Mouse (Mus musculus) hindlimb bud, embryonic 11.5 days (tissue): ENCODE results near the gene Pdzd2.

Experiments used
- DNase-seq: peaks from one replicate; pipeline ENCODE4 v3.0.0-alpha.2; 2012; ENCODE audit warnings: low read depth, low spot score; ENCODE audit errors: extremely low spot score

Gene Pdzd2

GRCm38 (mm10) chr15:12438081-12438480 lies 301.6 kb downstream of the Pdzd2 start:
- DNase-seq = no peak

- DNase-seq = no peak
Observed at GRCm38 (mm10) chr15:12435910-12436309, 303.8 kb downstream of the Pdzd2 start.

- no peak for DNase-seq
Observed at GRCm38 (mm10) chr15:12433893-12434599, 305.7 kb downstream of the Pdzd2 start.

- no peak for DNase-seq
Observed at GRCm38 (mm10) chr15:12432879-12433278, 306.8 kb downstream of the Pdzd2 start.

- no peak for DNase-seq
Observed at GRCm38 (mm10) chr15:12432320-12432719, 307.4 kb downstream of the Pdzd2 start.

GRCm38 (mm10) chr15:12431684-12432083 lies 308.0 kb downstream of the Pdzd2 start:
- no peak for DNase-seq

- DNase-seq = no peak
Observed at GRCm38 (mm10) chr15:12431188-12431587, 308.5 kb downstream of the Pdzd2 start.

- DNase-seq = no peak
Observed at GRCm38 (mm10) chr15:12430670-12431069, 309.1 kb downstream of the Pdzd2 start.

GRCm38 (mm10) chr15:12429572-12430431 lies 309.9 kb downstream of the Pdzd2 start:
- no peak for DNase-seq

- DNase-seq = no peak
Observed at GRCm38 (mm10) chr15:12427818-12428217, 311.9 kb downstream of the Pdzd2 start.

- DNase-seq = no peak
Observed at GRCm38 (mm10) chr15:12426342-12426741, 313.4 kb downstream of the Pdzd2 start.

- DNase-seq = no peak
Observed at GRCm38 (mm10) chr15:12425049-12425627, 314.6 kb downstream of the Pdzd2 start.

- no peak for DNase-seq
Observed at GRCm38 (mm10) chr15:12424187-12424586, 315.5 kb downstream of the Pdzd2 start.

GRCm38 (mm10) chr15:12420915-12421314 lies 318.8 kb downstream of the Pdzd2 start:
- no peak for DNase-seq

- no peak for DNase-seq
Observed at GRCm38 (mm10) chr15:12420376-12420775, 319.3 kb downstream of the Pdzd2 start.

- no peak for DNase-seq
Observed at GRCm38 (mm10) chr15:12419446-12419845, 320.3 kb downstream of the Pdzd2 start.

- DNase-seq = no peak
Observed at GRCm38 (mm10) chr15:12415536-12416200, 324.1 kb downstream of the Pdzd2 start.

- DNase-seq = no peak
Observed at GRCm38 (mm10) chr15:12414696-12415095, 325.0 kb downstream of the Pdzd2 start.

GRCm38 (mm10) chr15:12408205-12408604 lies 331.5 kb downstream of the Pdzd2 start:
- no peak for DNase-seq

GRCm38 (mm10) chr15:12405592-12405991 lies 334.1 kb downstream of the Pdzd2 start:
- no peak for DNase-seq

GRCm38 (mm10) chr15:12397032-12397431 lies 342.7 kb downstream of the Pdzd2 start:
- no peak for DNase-seq
